Mouse (Mus musculus): ENCODE results near the gene F2rl3. TPM values are rescaled to one million over a fixed set of nuclear protein-coding genes. Genes with fewer than 3 reads are reported as not detected.

Gene F2rl3
- polyA plus RNA-seq (2015; fragmentation: Nextera tagmentation; extraction: Ambion mirVana): 0.28 and 0.46 TPM in 2 replicates

DNA sequence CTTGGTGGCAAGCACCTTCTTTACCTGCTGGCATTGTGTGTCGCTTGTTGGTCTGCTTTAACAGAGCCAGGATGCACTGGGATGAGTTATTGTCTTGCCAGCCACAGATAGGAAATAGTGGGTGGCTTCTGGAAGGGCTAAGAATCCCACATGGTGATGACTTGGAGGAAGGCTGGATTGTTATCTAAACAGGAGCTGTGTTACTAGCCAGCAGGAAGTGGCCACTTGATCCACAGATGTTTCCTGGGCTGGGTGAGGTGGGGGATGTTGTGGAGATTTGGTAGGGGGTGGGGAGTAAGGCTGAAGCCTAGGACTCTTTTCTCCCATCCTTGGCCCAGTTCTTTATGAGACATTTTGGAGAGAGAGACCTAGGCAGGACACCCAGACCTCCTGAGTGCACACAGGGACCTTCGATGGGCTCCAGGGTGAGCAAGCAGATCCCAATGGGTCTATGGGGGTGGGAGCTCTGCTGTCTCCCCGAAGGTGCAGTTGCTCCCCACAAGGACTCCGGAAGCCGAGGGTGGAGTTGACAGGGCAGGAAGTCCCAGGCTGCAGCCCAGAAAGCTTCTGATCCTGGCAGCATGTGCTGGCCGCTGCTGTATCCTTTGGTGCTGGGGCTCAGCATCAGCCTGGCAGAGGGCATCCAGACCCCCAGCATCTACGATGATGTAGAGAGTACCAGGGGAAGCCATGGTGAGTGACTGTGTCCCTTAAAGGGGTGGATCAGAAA, at the start of gene F2rl3:
Gene F2rl3 (plus strand): TSS at position 559 of the 730 bp plus-strand sequence.

DNA sequence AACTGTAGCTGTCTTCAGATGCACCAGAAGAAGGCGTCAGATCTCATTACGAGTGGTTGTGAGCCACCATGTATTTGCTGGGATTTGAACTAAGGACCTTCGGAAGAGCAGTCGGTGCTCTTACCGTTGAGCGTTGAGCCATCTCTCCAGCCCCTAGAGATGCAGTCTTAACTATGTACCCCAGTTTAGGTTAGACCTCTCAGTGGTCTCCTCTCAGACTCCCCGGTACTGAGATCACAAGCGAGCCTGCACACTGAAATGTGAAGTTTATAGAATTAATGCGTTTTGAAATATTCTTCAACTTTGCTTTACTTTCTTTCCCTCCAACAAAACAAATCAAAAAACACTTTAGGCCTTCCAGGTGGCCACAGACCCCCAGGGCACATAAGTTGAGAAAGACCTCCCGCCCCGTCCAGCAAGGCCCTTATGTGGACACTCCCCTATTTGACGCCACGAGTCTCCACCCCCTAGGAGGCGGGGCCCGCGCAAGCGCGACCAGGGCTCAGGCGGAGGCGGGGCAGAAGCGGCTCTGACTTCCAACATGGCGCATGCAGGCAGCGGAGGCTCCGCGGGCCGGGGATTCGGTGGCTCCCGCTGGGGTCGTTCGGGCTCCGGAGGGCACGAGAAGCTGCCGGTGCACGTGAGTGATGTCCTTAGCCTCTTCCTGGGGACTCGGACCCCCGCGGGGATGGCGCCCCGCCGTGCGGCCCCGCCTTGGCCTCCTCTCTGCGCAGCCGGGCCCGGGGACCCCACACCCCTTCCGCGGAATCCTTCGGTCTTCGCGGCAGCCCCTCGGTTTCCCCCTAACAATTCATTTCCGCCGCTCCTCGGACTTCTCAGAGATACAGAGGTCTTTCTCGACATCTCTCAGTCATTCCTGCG, 38.7 kb upstream of the F2rl3 start, which contains the start of gene Sin3b:
Gene Sin3b (plus strand): TSS at position 517 of the 882 bp plus-strand sequence.

Other genes with a start within 250 kb of the F2rl3 start
- gene Med26, start 213.6 kb upstream of the F2rl3 start, polyA plus RNA-seq (2015; fragmentation: Nextera tagmentation; extraction: Ambion mirVana): 7.3 and 8.1 TPM in 2 replicates
- gene Smim7, start 190.8 kb upstream of the F2rl3 start, polyA plus RNA-seq (2015; fragmentation: Nextera tagmentation; extraction: Ambion mirVana): 93.2 and 99.9 TPM in 2 replicates
- 71.1 and 74.7 TPM in 2 replicates for gene Tmem38a, start 189.8 kb upstream of the F2rl3 start, polyA plus RNA-seq (2015; fragmentation: Nextera tagmentation; extraction: Ambion mirVana)
- gene Nwd1, start 115.2 kb upstream of the F2rl3 start, polyA plus RNA-seq (2015; fragmentation: Nextera tagmentation; extraction: Ambion mirVana): 0.11 and 0.17 TPM in 2 replicates
- 210 and 216 TPM in 2 replicates for gene Sin3b, start 38.6 kb upstream of the F2rl3 start, polyA plus RNA-seq (2015; fragmentation: Nextera tagmentation; extraction: Ambion mirVana)

Data from urinary bladder, postnatal 0 days (tissue).